Mouse (Mus musculus) heart, embryonic 16.5 days (tissue): ENCODE results near the gene Gdpd5. TPM values are rescaled to one million over a fixed set of nuclear protein-coding genes. Genes with fewer than 3 reads are reported as not detected.

Experiments used
- ATAC-seq: fragments of 200-750 bp; cut with Nextera tagmentation; replicated peaks from 2 replicates; pipeline ENCODE4 v1.8.0; 2017; ENCODE audit warnings: moderate number of reproducible peaks; ENCODE audit not compliant: insufficient read depth, low FRiP score; ENCODE audit errors: extremely low read depth
- H3K27ac ChIP-seq: fragments of 300-500 bp; sonication (generic); 2 replicates; pipeline ENCODE4 v1.5.1; 2014; ENCODE audit warnings: mild to moderate bottlenecking, low read length, control low read depth, moderate library complexity
- H3K27me3 ChIP-seq: fragments of 300-500 bp; sonication (generic); 2 replicates; pipeline ENCODE4 v1.6.1; 2014; ENCODE audit warnings: low read length, mixed read lengths; ENCODE audit not compliant: control insufficient read depth, insufficient read depth
- H3K36me3 ChIP-seq: fragments of 300-500 bp; sonication (generic); 2 replicates; pipeline ENCODE4 v1.6.1; 2014; ENCODE audit not compliant: control insufficient read depth, insufficient read depth
- H3K4me1 ChIP-seq: fragments of 300-500 bp; sonication (generic); 2 replicates; pipeline ENCODE4 v1.6.1; 2014; ENCODE audit warnings: low read length, mixed read lengths; ENCODE audit not compliant: control insufficient read depth, insufficient read depth
- H3K4me2 ChIP-seq: fragments of 300-500 bp; sonication (generic); 2 replicates; pipeline ENCODE4 v1.6.1; 2014; ENCODE audit warnings: low read depth, mild to moderate bottlenecking, control low read depth, low read length
- H3K4me3 ChIP-seq: fragments of 300-500 bp; sonication (generic); 2 replicates; pipeline ENCODE4 v1.5.1; 2014; ENCODE audit warnings: mild to moderate bottlenecking, control low read depth, low read length
- H3K9ac ChIP-seq: fragments of 300-500 bp; sonication (generic); 2 replicates; pipeline ENCODE4 v1.6.1; 2014; ENCODE audit warnings: low read length, control low read depth
- H3K9me3 ChIP-seq: fragments of 300-500 bp; sonication (generic); replicated peaks from 2 replicates; pipeline ENCODE4 v1.6.1; 2016; ENCODE audit warnings: low read length; ENCODE audit not compliant: control insufficient read depth
- WGBS: fragments of 180-500 bp; shearing (Covaris S2); extraction: QIAGEN DNeasy Blood & Tissue Kit; methylation state at CpG from one replicate; pipeline ENCODE4 v1.1.7; 2014; 5-methylcytosine and 5-hydroxymethylcytosine counted together
- polyA plus RNA-seq: library from polyadenylated mRNA; unstranded; fragments of >200 nt; fragmentation: Nextera tagmentation; extraction: Ambion mirVana; gene quantifications from 2 replicates; pipeline ENCODE4 v1.2.1, GENCODE M21; 2015

Gene Gdpd5
- polyA plus RNA-seq, 1 experiment from 2014 or later, result 26.9 TPM

- no peaks in the 10 kb centered on the region for H3K27me3 ChIP-seq
- ATAC-seq, result no peak
- no peak overlapping the region for H3K4me3 ChIP-seq
- WGBS, result 69% methylated on average over 18 of the region's 18 CpGs
- H3K9me3 ChIP-seq, result no peaks in the 10 kb centered on the region
- peaks cover 13% of the 10 kb centered on the region for H3K36me3 ChIP-seq
- no peak overlapping the region for H3K9ac ChIP-seq
- no peak overlapping the region for H3K27ac ChIP-seq
- no peak overlapping the region for H3K4me2 ChIP-seq
- peaks cover 30% of the 10 kb centered on the region for H3K4me1 ChIP-seq
Observed at GRCm38 (mm10) chr7:99471578-99471977, 90.4 kb downstream of the Gdpd5 start.

- WGBS, result 77% methylated on average over 14 of the region's 14 CpGs
- Histone ChIP-seq H3K4me1 (peaks cover 13% of the 10 kb centered on the region), H3K9me3 (no peaks in the 10 kb centered on the region), H3K27me3 (no peaks in the 10 kb centered on the region), H3K36me3 (peaks cover 35% of the 10 kb centered on the region), H3K9ac (no peak overlapping the region), H3K27ac (no peak overlapping the region), H3K4me2 (no peak overlapping the region), H3K4me3 (no peak overlapping the region)
- ATAC-seq, result no peak
Observed at GRCm38 (mm10) chr7:99473638-99474407, 92.6 kb downstream of the Gdpd5 start.

GRCm38 (mm10) chr7:99474836-99475561 lies 93.8 kb downstream of the Gdpd5 start:
- peaks cover 12% of the 10 kb centered on the region for H3K4me1 ChIP-seq
- peaks cover 47% of the 10 kb centered on the region for H3K36me3 ChIP-seq
- H3K27ac ChIP-seq, result no peak overlapping the region
- no peak; the same call in 1 of the 2 replicates for ATAC-seq
- H3K4me3 ChIP-seq, result no peak overlapping the region
- no peaks in the 10 kb centered on the region for H3K27me3 ChIP-seq
- H3K9me3 ChIP-seq, result no peaks in the 10 kb centered on the region
- no peak overlapping the region for H3K4me2 ChIP-seq
- H3K9ac ChIP-seq, result no peak overlapping the region
- 52% methylated on average over 12 of the region's 12 CpGs for WGBS

GRCm38 (mm10) chr7:99475562-99475911 lies 94.3 kb downstream of the Gdpd5 start:
- H3K27ac ChIP-seq, result no peak overlapping the region
- 88% methylated on average over 2 of the region's 2 CpGs for WGBS

GRCm38 (mm10) chr7:99476558-99477114 lies 95.4 kb downstream of the Gdpd5 start:
- WGBS, result 35% methylated on average over 3 of the region's 3 CpGs
- Histone ChIP-seq H3K36me3 (peaks cover 63% of the 10 kb centered on the region), H3K27ac (no peak overlapping the region)

More at GRCm38 (mm10) chr7:99475562-99475911, 94.3 kb downstream of the Gdpd5 start:
- Histone ChIP-seq H3K27me3 (no peaks in the 10 kb centered on the region), H3K4me1 (peaks cover 17% of the 10 kb centered on the region), H3K4me2 (no peak overlapping the region), H3K9me3 (no peaks in the 10 kb centered on the region), H3K36me3 (peaks cover 52% of the 10 kb centered on the region), H3K9ac (no peak overlapping the region), H3K4me3 (no peak overlapping the region)
- no peak for ATAC-seq

GRCm38 (mm10) chr7:99477235-99477634 lies 96.0 kb downstream of the Gdpd5 start:
- no peak for ATAC-seq
- no peaks in the 10 kb centered on the region for H3K27me3 ChIP-seq
- peaks cover 69% of the 10 kb centered on the region for H3K36me3 ChIP-seq
- peaks cover 34% of the 10 kb centered on the region for H3K4me1 ChIP-seq
- 86% methylated on average over 5 of the region's 5 CpGs for WGBS
- H3K9ac ChIP-seq, result no peak overlapping the region
- no peak overlapping the region for H3K4me2 ChIP-seq
- H3K9me3 ChIP-seq, result no peaks in the 10 kb centered on the region
- no peak overlapping the region for H3K27ac ChIP-seq
- no peak overlapping the region for H3K4me3 ChIP-seq

More at GRCm38 (mm10) chr7:99476558-99477114, 95.4 kb downstream of the Gdpd5 start:
- H3K9ac ChIP-seq, result no peak overlapping the region
- H3K27me3 ChIP-seq, result no peaks in the 10 kb centered on the region
- no peaks in the 10 kb centered on the region for H3K9me3 ChIP-seq
- peaks cover 28% of the 10 kb centered on the region for H3K4me1 ChIP-seq
- H3K4me2 ChIP-seq, result no peak overlapping the region
- H3K4me3 ChIP-seq, result no peak overlapping the region
- no peak for ATAC-seq

GRCm38 (mm10) chr7:99482637-99483036 lies 101.4 kb downstream of the Gdpd5 start:
- peak overlapping the region; percentile 84 for H3K9ac ChIP-seq
- H3K9me3 ChIP-seq, result no peaks in the 10 kb centered on the region
- H3K27ac ChIP-seq, result peak overlapping the region; percentile 82
- ATAC-seq, result no peak
- H3K27me3 ChIP-seq, result no peaks in the 10 kb centered on the region
- H3K36me3 ChIP-seq, result peaks cover 48% of the 10 kb centered on the region
- peak overlapping the region; percentile 65 for H3K4me3 ChIP-seq
- peak overlapping the region; percentile 86 for H3K4me2 ChIP-seq
- WGBS, result 0% methylated on average over 6 of the region's 6 CpGs
- H3K4me1 ChIP-seq, result peaks cover 31% of the 10 kb centered on the region

GRCm38 (mm10) chr7:99483271-99483923 lies 102.2 kb downstream of the Gdpd5 start, which contains the start of gene Rps3:
Gene Rps3, minus strand, starts transcription at chr7:99483738.
- Histone ChIP-seq H3K4me3 (peak within 1 kb of the TSS; percentile 65), H3K36me3 (peaks cover 40% of the 10 kb centered on the region), H3K9me3 (no peaks in the 10 kb centered on the region), H3K27me3 (no peaks in the 10 kb centered on the region), H3K4me2 (peak within 1 kb of the TSS; percentile 86), H3K4me1 (peaks cover 31% of the 10 kb centered on the region), H3K9ac (peak within 1 kb of the TSS; percentile 84), H3K27ac (peak within 1 kb of the TSS; percentile 82)
- ATAC-seq, result peak; percentile 96
- under 1% methylated on average over 45 of the region's 45 CpGs for WGBS
